In the genomic region with DNA sequence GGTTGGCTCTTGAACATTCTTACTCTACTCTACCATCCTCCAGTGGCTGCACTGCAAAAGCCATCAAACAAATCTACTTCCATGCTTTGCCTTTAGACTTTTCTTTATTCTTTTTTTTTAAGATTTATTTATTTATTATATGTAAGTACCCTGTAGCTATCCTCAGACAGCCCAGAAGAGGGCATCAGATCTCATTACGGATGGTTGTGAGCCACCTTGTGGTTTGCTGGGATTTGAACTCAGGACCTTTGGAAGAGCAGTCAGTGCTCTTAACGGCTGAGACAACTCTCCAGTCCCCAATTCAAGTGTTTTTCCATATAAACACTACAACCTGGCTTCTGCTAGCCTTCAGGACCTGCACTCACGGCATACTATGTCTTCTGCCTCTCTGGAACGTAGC, we compare ENCODE assay signal across 9 mouse cellular contexts. TPM values are rescaled to one million over a fixed set of nuclear protein-coding genes. Genes with fewer than 3 reads are reported as not detected.
DNase-seq lines count a peak whose midpoint lies in the region; ATAC-seq and TF ChIP-seq lines count a peak whose summit lies in the region.
"Had no signal": no experiment of that assay in that cellular context is flagged by ENCODE, and none has a peak within 500 bp of the region (broad histone marks: within the 10 kb centered on the region; RNA-seq: fewer than 3 reads in every experiment).

No protein-coding gene starts in this region.

- H3K27ac ChIP-seq in kidney, embryonic 15.5 days, result no peak overlapping the region
- H3K27ac ChIP-seq in forebrain, embryonic 14.5 days (ENCODE audit: low read depth, low read length), result no peak overlapping the region

- H3K9me3 ChIP-seq in kidney, embryonic 15.5 days (replicated peaks), result no peaks in the 10 kb centered on the region
- H3K9me3 ChIP-seq in G1E (replicated peaks), result no peaks in the 10 kb centered on the region
- no peaks in the 10 kb centered on the region for H3K9me3 ChIP-seq in forebrain, embryonic 14.5 days (replicated peaks; ENCODE audit: control insufficient read depth, low read length)

- no peak for TF ChIP-seq CTCF in G1E (IDR thresholded peaks at IDR 0.05; ENCODE audit: low read depth, low read length)

- H3K4me3 ChIP-seq in kidney, embryonic 15.5 days (replicated peaks), result peak overlapping the region; percentile 99
- peak overlapping the region; percentile 33; the same call in 1 of the 2 replicates for H3K4me3 ChIP-seq in G1E (ENCODE audit: low read depth, low read length)
- H3K4me3 ChIP-seq in forebrain, embryonic 14.5 days (ENCODE audit: low read depth, low read length), result peak overlapping the region; percentile 97; the same call in 1 of the 2 replicates

- H3K9ac ChIP-seq in kidney, embryonic 15.5 days, result no peak overlapping the region
- no peak overlapping the region for H3K9ac ChIP-seq in forebrain, embryonic 14.5 days (ENCODE audit: low read length)

- no peak for DNase-seq in kidney, adult 18-20 months
- DNase-seq in G1E (ENCODE audit: low spot score), result no peak
- no peak for DNase-seq in forebrain, embryonic 14.5 days (ENCODE audit: low spot score)
- DNase-seq in lung, postnatal 10 days, result peak; percentile 10
- no peak for DNase-seq in gastrocnemius, postnatal 10 days
- no peak for DNase-seq in urinary bladder, postnatal 4 days (ENCODE audit: low spot score in 2 of 2)

- peak overlapping the region; percentile 71 for H3K4me2 ChIP-seq in kidney, embryonic 15.5 days
- H3K4me2 ChIP-seq in forebrain, embryonic 14.5 days (ENCODE audit: low read length), result peak overlapping the region; percentile 81; the same call in 1 of the 2 replicates

- no peak for ATAC-seq in kidney, embryonic 15.5 days (replicated peaks; ENCODE audit: low FRiP score)
- no peak for ATAC-seq in G1E (ENCODE audit: extremely low read depth, insufficient number of reproducible peaks, low FRiP score, poor library complexity, severe bottlenecking)
- ATAC-seq in forebrain, embryonic 14.5 days, result no peak
- ATAC-seq in activated CD4-positive, CD25-positive, alpha-beta regulatory T cell, adult 4 months, result no peak

- no peaks in the 10 kb centered on the region for H3K36me3 ChIP-seq in kidney, embryonic 15.5 days
- H3K36me3 ChIP-seq in G1E (replicated peaks), result peaks cover 13% of the 10 kb centered on the region
- no peaks in the 10 kb centered on the region for H3K36me3 ChIP-seq in forebrain, embryonic 14.5 days (ENCODE audit: control insufficient read depth, insufficient read depth, low read length)

- 83% methylated on average over 4 of the region's 4 CpGs for WGBS in kidney, embryonic 15.5 days
- WGBS in forebrain, embryonic 14.5 days, result 90% methylated on average over 4 of the region's 4 CpGs

- no peaks in the 10 kb centered on the region for H3K27me3 ChIP-seq in kidney, embryonic 15.5 days
- no peaks in the 10 kb centered on the region for H3K27me3 ChIP-seq in G1E (ENCODE audit: insufficient read depth, low read length)
- H3K27me3 ChIP-seq in forebrain, embryonic 14.5 days (replicated peaks; ENCODE audit: control insufficient read depth, insufficient read depth, low read length), result no peaks in the 10 kb centered on the region

- H3K4me1 ChIP-seq in kidney, embryonic 15.5 days, result peaks cover 21% of the 10 kb centered on the region
- H3K4me1 ChIP-seq in G1E (ENCODE audit: insufficient read depth, low read depth, low read length), result peaks cover 27% of the 10 kb centered on the region
- peaks cover 10% of the 10 kb centered on the region for H3K4me1 ChIP-seq in forebrain, embryonic 14.5 days (ENCODE audit: control insufficient read depth, insufficient read depth, low read length)

RNA-seq across cellular contexts. Expression of gene Plaa, which starts 1.6 kb away (rescaled TPM):
- polyA plus RNA-seq in kidney, embryonic 15.5 days (2015; fragmentation: Nextera tagmentation; extraction: Ambion mirVana), result 70.7 and 75.6 TPM in 2 replicates
- total RNA-seq in G1E (2014; fragmentation: Nextera tagmentation) (98.8 and 109 TPM in 2 replicates), G1E (2017) (114 and 117 TPM in 2 replicates)
- polyA plus RNA-seq in G1E (2012), result 62.9 and 77.6 TPM in 2 replicates
- 69.4 and 75.4 TPM in 2 replicates for polyA plus RNA-seq in forebrain, embryonic 14.5 days (2014; fragmentation: Nextera tagmentation; extraction: Ambion mirVana)
- total RNA-seq in gastrocnemius, postnatal 10 days (2021), result 10 to 100 TPM; 39.8 to 40.3 TPM
- 10 to 100 TPM; 34.9 to 38.8 TPM for polyA plus RNA-seq in activated CD4-positive, CD25-positive, alpha-beta regulatory T cell, adult 4 months (2017; shearing (Covaris generic))

RNA-seq across cellular contexts. Expression of gene Ift74, which starts 12.9 kb away (rescaled TPM):
- 40.6 and 43.9 TPM in 2 replicates for polyA plus RNA-seq in kidney, embryonic 15.5 days (2015; fragmentation: Nextera tagmentation; extraction: Ambion mirVana)
- total RNA-seq in G1E (2014; fragmentation: Nextera tagmentation) (10.5 and 17.6 TPM in 2 replicates), G1E (2017) (16.8 and 17.7 TPM in 2 replicates)
- polyA plus RNA-seq in G1E (2012), result 1.4 and 1.8 TPM in 2 replicates
- 34.6 and 37.6 TPM in 2 replicates for polyA plus RNA-seq in forebrain, embryonic 14.5 days (2014; fragmentation: Nextera tagmentation; extraction: Ambion mirVana)
- 1 to 10 TPM; 6.3 to 7.7 TPM for total RNA-seq in gastrocnemius, postnatal 10 days (2021)
- polyA plus RNA-seq in activated CD4-positive, CD25-positive, alpha-beta regulatory T cell, adult 4 months (2017; shearing (Covaris generic)), result 1 to 10 TPM; 4.6 to 6.8 TPM

RNA-seq across cellular contexts. Expression of gene Caap1, which starts 44.8 kb away (rescaled TPM):
- polyA plus RNA-seq in kidney, embryonic 15.5 days (2015; fragmentation: Nextera tagmentation; extraction: Ambion mirVana), result 23.6 and 23.9 TPM in 2 replicates
- total RNA-seq in G1E (2014; fragmentation: Nextera tagmentation) (44.6 and 47.1 TPM in 2 replicates), G1E (2017) (43.6 and 44.4 TPM in 2 replicates)
- 4.7 and 5.2 TPM in 2 replicates for polyA plus RNA-seq in G1E (2012)
- polyA plus RNA-seq in forebrain, embryonic 14.5 days (2014; fragmentation: Nextera tagmentation; extraction: Ambion mirVana), result 22.8 and 23.0 TPM in 2 replicates
- 1 to 10 TPM; 3.6 to 4.4 TPM for total RNA-seq in gastrocnemius, postnatal 10 days (2021)
- 1 to 10 TPM; 3.8 to 5.1 TPM for polyA plus RNA-seq in activated CD4-positive, CD25-positive, alpha-beta regulatory T cell, adult 4 months (2017; shearing (Covaris generic))

RNA-seq across cellular contexts. Expression of gene Gm10306, which starts 45.0 kb away (rescaled TPM):
- polyA plus RNA-seq in kidney, embryonic 15.5 days (2015; fragmentation: Nextera tagmentation; extraction: Ambion mirVana), result not detected in 2 replicates
- total RNA-seq in G1E (2014; fragmentation: Nextera tagmentation) (not detected in 2 replicates), G1E (2017) (0.81 TPM in 1 of 2 replicates, not detected in the other)
- polyA plus RNA-seq in G1E (2012), result not detected in 2 replicates
- polyA plus RNA-seq in forebrain, embryonic 14.5 days (2014; fragmentation: Nextera tagmentation; extraction: Ambion mirVana), result 0.49 and 0.94 TPM in 2 replicates
- total RNA-seq in gastrocnemius, postnatal 10 days (2021), result not detected
- not detected for polyA plus RNA-seq in activated CD4-positive, CD25-positive, alpha-beta regulatory T cell, adult 4 months (2017; shearing (Covaris generic))
- total RNA-seq: common myeloid progenitor, adult 5-6 weeks had no signal

RNA-seq across cellular contexts. Expression of gene Lrrc19, which starts 48.5 kb away (rescaled TPM):
- polyA plus RNA-seq in kidney, embryonic 15.5 days (2015; fragmentation: Nextera tagmentation; extraction: Ambion mirVana), result 2.3 and 2.4 TPM in 2 replicates
- total RNA-seq in G1E (2014; fragmentation: Nextera tagmentation), result not detected in 2 replicates
- total RNA-seq in G1E (2017), result not detected in 2 replicates
- polyA plus RNA-seq in G1E (2012), result not detected in 2 replicates
- polyA plus RNA-seq in forebrain, embryonic 14.5 days (2014; fragmentation: Nextera tagmentation; extraction: Ambion mirVana), result 0.10 and 0.30 TPM in 2 replicates
- total RNA-seq in gastrocnemius, postnatal 10 days (2021), result not detected
- under 1 TPM in 1 of 2 experiments, not detected in 1; 0.20 TPM for polyA plus RNA-seq in activated CD4-positive, CD25-positive, alpha-beta regulatory T cell, adult 4 months (2017; shearing (Covaris generic))
- total RNA-seq: common myeloid progenitor, adult 5-6 weeks had no signal

Comparison
In these comparisons a context has a peak if more than half of its experiments do, and no peak if none do; other contexts are left out.
1. H3K4me3 ChIP-seq: peak in every context shown above with its lines; median percentile 99 in kidney, embryonic 15.5 days; 97 in forebrain, embryonic 14.5 days; 33 in G1E.